Comparison of ENCODE assay signal across 19 mouse cellular contexts in genomic region chr6:94829246-94829645, GRCm38 (mm10).
DNase-seq lines count a peak whose midpoint lies in the region.
"Had no signal": no experiment of that assay in that cellular context is flagged by ENCODE, and none has a peak within 500 bp of the region (broad histone marks: within the 10 kb centered on the region; RNA-seq: fewer than 3 reads in every experiment).

No protein-coding gene starts in this region.

- intact Hi-C loops in left cerebral cortex, postnatal 36 days (cut with DNase I), result no loop called here
- intact Hi-C loops in gastrocnemius, postnatal 36 days (cut with DNase I), result no loop called here

- DNase-seq in heart, adult 11 months, result peak; percentile 56
- DNase-seq in heart, adult 9 months (ENCODE audit: low spot score in 2 of 2), result no peak
- DNase-seq in right cerebral cortex, adult 2 months (ENCODE audit: low spot score in 2 of 2), result peak; percentile 17 to 37
- DNase-seq in right cerebral cortex, postnatal 14 days, result no peak
- peak; percentile 16 to 30 for DNase-seq in left cerebral cortex, postnatal 36 days (ENCODE audit: low spot score in 2 of 2)
- no peak for DNase-seq in gastrocnemius, postnatal 36 days
- no peak for DNase-seq in T-cell, adult 2 months (ENCODE audit: low spot score)
- DNase-seq: adrenal gland, adult 2 months; cerebellum, adult 11-12 months; cerebellum, postnatal 10 days; gastrocnemius, postnatal 10 days; heart, adult 18-20 months; heart, postnatal 14 days; kidney, postnatal 4 days; liver; lung, postnatal 36 days; retina, postnatal 1 day; thymus, adult 18-20 months; thymus, postnatal 4 days had no signal

Comparison
In these comparisons a context has a peak if more than half of its experiments do, and no peak if none do; other contexts are left out.
1. DNase-seq: peak in heart, adult 11 months (single experiment), right cerebral cortex, adult 2 months (2 of 2) and left cerebral cortex, postnatal 36 days (2 of 2); none in heart, adult 9 months (0 of 2), right cerebral cortex, postnatal 14 days (single experiment), gastrocnemius, postnatal 36 days (0 of 2) and T-cell, adult 2 months (single experiment).